Mouse (Mus musculus): ENCODE results near the gene Rbfox3. TPM values are rescaled to one million over a fixed set of nuclear protein-coding genes. Genes with fewer than 3 reads are reported as not detected.

The Rbfox3 gene
- total RNA-seq, 2 experiments from 2014 or later = 6.6 to 8.2 TPM

GRCm38 (mm10) chr11:118484169-118484568 is 427.2 kb downstream of the Rbfox3 start:
- no peak for DNase-seq (ENCODE audit: low spot score in 2 of 2)

GRCm38 (mm10) chr11:118481751-118482150 is 429.6 kb downstream of the Rbfox3 start:
- no peak for DNase-seq (ENCODE audit: low spot score in 2 of 2)

- DNase-seq (ENCODE audit: low spot score in 2 of 2) = no peak
These were observed 430.2 kb downstream of the Rbfox3 start for GRCm38 (mm10) chr11:118481231-118481630.

- peak in 1 of 2 experiments; percentile 53 for DNase-seq (ENCODE audit: low spot score in 2 of 2)
These were observed 431.6 kb downstream of the Rbfox3 start for GRCm38 (mm10) chr11:118479776-118480175.

GRCm38 (mm10) chr11:118476396-118477373 is 434.7 kb downstream of the Rbfox3 start, which contains the start of gene Engase:
Gene Engase (plus strand): TSS chr11:118476829.
- peak; percentile 88 to 93 for DNase-seq (ENCODE audit: low spot score in 2 of 2)

- no peak for DNase-seq (ENCODE audit: low spot score in 2 of 2)
These were observed 435.8 kb downstream of the Rbfox3 start for GRCm38 (mm10) chr11:118475496-118476083.

- DNase-seq (ENCODE audit: low spot score in 2 of 2) = no peak
These were observed 437.4 kb downstream of the Rbfox3 start for GRCm38 (mm10) chr11:118473842-118474500.

- no peak for DNase-seq (ENCODE audit: low spot score in 2 of 2)
These were observed 438.2 kb downstream of the Rbfox3 start for GRCm38 (mm10) chr11:118473161-118473560.

GRCm38 (mm10) chr11:118471676-118472075 is 439.7 kb downstream of the Rbfox3 start:
- DNase-seq (ENCODE audit: low spot score in 2 of 2) = no peak

GRCm38 (mm10) chr11:118470234-118470966 is 441.0 kb downstream of the Rbfox3 start:
- DNase-seq (ENCODE audit: low spot score in 2 of 2) = no peak

GRCm38 (mm10) chr11:118469509-118470160 is 441.8 kb downstream of the Rbfox3 start:
- no peak for DNase-seq (ENCODE audit: low spot score in 2 of 2)

- no peak for DNase-seq (ENCODE audit: low spot score in 2 of 2)
These were observed 443.9 kb downstream of the Rbfox3 start for GRCm38 (mm10) chr11:118467441-118468035.

- no peak for DNase-seq (ENCODE audit: low spot score in 2 of 2)
These were observed 451.1 kb downstream of the Rbfox3 start for GRCm38 (mm10) chr11:118460280-118460679.

- no peak for DNase-seq (ENCODE audit: low spot score in 2 of 2)
These were observed 451.9 kb downstream of the Rbfox3 start for GRCm38 (mm10) chr11:118459536-118459935.

- no peak for DNase-seq (ENCODE audit: low spot score in 2 of 2)
These were observed 452.3 kb downstream of the Rbfox3 start for GRCm38 (mm10) chr11:118459051-118459450.

GRCm38 (mm10) chr11:118456937-118457336 is 454.5 kb downstream of the Rbfox3 start:
- DNase-seq (ENCODE audit: low spot score in 2 of 2) = no peak

- DNase-seq (ENCODE audit: low spot score in 2 of 2) = no peak
These were observed 455.6 kb downstream of the Rbfox3 start for GRCm38 (mm10) chr11:118455788-118456187.

- DNase-seq (ENCODE audit: low spot score in 2 of 2) = no peak
These were observed 457.3 kb downstream of the Rbfox3 start for GRCm38 (mm10) chr11:118453886-118454671.

GRCm38 (mm10) chr11:118452955-118453354 is 458.4 kb downstream of the Rbfox3 start:
- no peak for DNase-seq (ENCODE audit: low spot score in 2 of 2)

Measured in adrenal gland, postnatal 4 days (tissue).